Mouse (Mus musculus) forebrain, embryonic 14.5 days (tissue): ENCODE data around the gene Slc6a6. TPM values are rescaled to one million over a fixed set of nuclear protein-coding genes. Genes with fewer than 3 reads are reported as not detected.
A peak's percentile ranks its signal among the peaks of the same experiment; 100 is the strongest.

Experiments used
- ATAC-seq: fragments of 200-750 bp; cut with Nextera tagmentation; 2 replicates; pipeline ENCODE4 v1.8.0; 2017; ENCODE audit warnings: mild to moderate bottlenecking, moderate library complexity
- DNase-seq: peaks from one replicate; pipeline ENCODE4 v3.0.0-alpha.2; 2015; ENCODE audit warnings: low spot score
- H3K27ac ChIP-seq: fragments of 300-500 bp; sonication (generic); 2 replicates; pipeline ENCODE4 v1.5.1; 2014; ENCODE audit warnings: low read depth, mild to moderate bottlenecking, control low read depth, low read length, moderate library complexity
- H3K27me3 ChIP-seq: fragments of 300-500 bp; sonication (generic); replicated peaks from 2 replicates; pipeline ENCODE4 v1.6.1; 2014; ENCODE audit warnings: low read length, control low read depth, mixed read lengths; ENCODE audit not compliant: control insufficient read depth, insufficient read depth
- H3K36me3 ChIP-seq: fragments of 300-500 bp; sonication (generic); 2 replicates; pipeline ENCODE4 v1.6.1; 2014; ENCODE audit warnings: low read length, control low read depth; ENCODE audit not compliant: control insufficient read depth, insufficient read depth
- H3K4me1 ChIP-seq: fragments of 300-500 bp; sonication (generic); 2 replicates; pipeline ENCODE4 v1.6.1; 2014; ENCODE audit warnings: antibody characterized with exemption, low read length, control low read depth; ENCODE audit not compliant: control insufficient read depth, insufficient read depth
- H3K4me2 ChIP-seq: fragments of 300-500 bp; sonication (generic); 2 replicates; pipeline ENCODE4 v1.6.1; 2014; ENCODE audit warnings: mild to moderate bottlenecking, control low read depth, low read length
- H3K4me3 ChIP-seq: fragments of 300-500 bp; sonication (generic); 2 replicates; pipeline ENCODE4 v1.5.1; 2014; ENCODE audit warnings: low read depth, low read length, control low read depth
- H3K9ac ChIP-seq: fragments of 300-500 bp; sonication (generic); 2 replicates; pipeline ENCODE4 v1.6.1; 2014; ENCODE audit warnings: mild to moderate bottlenecking, low read length, control low read depth, moderate library complexity
- H3K9me3 ChIP-seq: fragments of 300-500 bp; sonication (generic); replicated peaks from 2 replicates; pipeline ENCODE4 v1.6.1; 2016; ENCODE audit warnings: low read length, control low read depth, mixed read lengths; ENCODE audit not compliant: control insufficient read depth
- WGBS: fragments of 180-500 bp; shearing (Covaris S2); extraction: QIAGEN DNeasy Blood & Tissue Kit; methylation state at CpG from one replicate; pipeline ENCODE4 v1.1.7; 2014; 5-methylcytosine and 5-hydroxymethylcytosine counted together
- polyA plus RNA-seq: library from polyadenylated mRNA; unstranded; fragments of >200 nt; fragmentation: Nextera tagmentation; extraction: Ambion mirVana; gene quantifications from 2 replicates; pipeline ENCODE4 v1.2.1, GENCODE M21; 2014

The Slc6a6 gene
- polyA plus RNA-seq = 45.6 and 71.7 TPM in 2 replicates

DNA sequence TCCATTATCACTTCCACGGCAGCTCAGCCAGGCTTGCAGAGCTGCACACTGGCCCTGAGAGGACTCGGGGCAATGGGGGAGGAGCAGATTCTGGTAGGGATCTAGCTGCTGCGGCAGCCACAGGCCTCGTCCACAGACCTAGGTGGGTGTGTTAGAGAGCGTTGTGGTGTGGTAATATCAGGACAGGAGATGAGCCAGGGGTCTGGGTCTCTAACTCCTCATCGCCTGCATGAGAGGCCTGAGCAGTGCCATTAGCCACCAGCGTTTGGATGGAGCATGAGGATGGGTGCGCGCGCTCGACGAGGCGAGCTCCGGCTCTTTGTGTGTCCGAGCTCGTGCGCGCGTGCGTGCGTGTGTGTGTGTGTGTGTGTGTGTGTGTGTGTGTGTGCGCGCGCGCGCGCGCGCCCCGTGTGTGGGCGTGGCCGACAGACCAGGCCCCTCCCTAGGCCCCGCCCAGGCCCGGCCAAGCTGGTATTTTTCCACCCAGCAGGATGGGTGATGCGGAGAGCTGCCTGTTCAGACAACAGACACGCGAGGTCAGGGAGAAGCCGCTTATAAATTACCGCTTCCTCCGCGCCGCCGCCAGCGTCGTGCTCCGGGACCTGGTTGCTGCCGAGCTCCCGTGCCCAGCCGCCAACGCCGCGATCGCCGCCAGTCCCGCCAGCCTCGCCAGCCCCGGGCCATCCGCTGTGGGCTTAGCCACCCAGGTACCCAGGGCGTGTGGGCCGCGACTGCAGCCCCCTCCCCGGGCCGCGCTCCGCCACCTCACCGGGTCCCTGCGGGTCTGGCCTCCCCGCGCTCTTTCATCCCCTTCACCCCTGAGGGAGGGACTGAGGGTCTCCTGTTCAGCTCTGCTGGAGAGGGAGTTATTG is at the start of gene Slc6a6:
Gene Slc6a6, plus strand, starts transcription at position 452 of the 872 bp plus-strand sequence.
- Histone ChIP-seq H3K9ac (peak within 1 kb of the TSS; percentile 95), H3K9me3 (no peaks in the 10 kb centered on the region), H3K4me3 (peak within 1 kb of the TSS; percentile 89), H3K27me3 (no peaks in the 10 kb centered on the region), H3K4me2 (peak within 1 kb of the TSS; percentile 92), H3K4me1 (peaks cover 18% of the 10 kb centered on the region), H3K27ac (peak within 1 kb of the TSS; percentile 96), H3K36me3 (no peaks in the 10 kb centered on the region)
- 0% methylated on average over 57 of the region's 69 CpGs for WGBS
- ATAC-seq (peak; percentile 89), DNase-seq (peak; percentile 96)

- Histone ChIP-seq H3K9me3 (no peaks in the 10 kb centered on the region), H3K27me3 (no peaks in the 10 kb centered on the region), H3K27ac (no peak overlapping the region), H3K4me1 (no peaks in the 10 kb centered on the region), H3K4me3 (no peak overlapping the region), H3K9ac (no peak overlapping the region), H3K36me3 (no peaks in the 10 kb centered on the region), H3K4me2 (no peak overlapping the region)
- ATAC-seq (no peak), DNase-seq (no peak)
- 68% methylated on average over 2 of the region's 2 CpGs for WGBS
These were observed 49.4 kb upstream of the Slc6a6 start for GRCm38 (mm10) chr6:91634417-91634816.

- DNase-seq = no peak
- no peak overlapping the region for H3K9ac ChIP-seq
- H3K36me3 ChIP-seq = no peaks in the 10 kb centered on the region
- 76% methylated on average over 2 of the region's 2 CpGs for WGBS
- no peak overlapping the region for H3K27ac ChIP-seq
- ATAC-seq = no peak
- no peaks in the 10 kb centered on the region for H3K9me3 ChIP-seq
- no peak overlapping the region for H3K4me3 ChIP-seq
- H3K4me2 ChIP-seq = no peak overlapping the region
- H3K27me3 ChIP-seq = no peaks in the 10 kb centered on the region
- H3K4me1 ChIP-seq = no peaks in the 10 kb centered on the region
These were observed 49.0 kb upstream of the Slc6a6 start for GRCm38 (mm10) chr6:91634876-91635275.

GRCm38 (mm10) chr6:91638204-91638995 is 45.5 kb upstream of the Slc6a6 start:
- H3K27ac ChIP-seq = no peak overlapping the region
- DNase-seq (no peak), ATAC-seq (no peak)
- WGBS = 38% methylated on average over 9 of the region's 9 CpGs
- no peak overlapping the region for H3K9ac ChIP-seq
- H3K27me3 ChIP-seq = no peaks in the 10 kb centered on the region
- no peaks in the 10 kb centered on the region for H3K4me1 ChIP-seq
- H3K4me2 ChIP-seq = no peak overlapping the region
- no peak overlapping the region for H3K4me3 ChIP-seq
- H3K9me3 ChIP-seq = no peaks in the 10 kb centered on the region
- no peaks in the 10 kb centered on the region for H3K36me3 ChIP-seq

DNA sequence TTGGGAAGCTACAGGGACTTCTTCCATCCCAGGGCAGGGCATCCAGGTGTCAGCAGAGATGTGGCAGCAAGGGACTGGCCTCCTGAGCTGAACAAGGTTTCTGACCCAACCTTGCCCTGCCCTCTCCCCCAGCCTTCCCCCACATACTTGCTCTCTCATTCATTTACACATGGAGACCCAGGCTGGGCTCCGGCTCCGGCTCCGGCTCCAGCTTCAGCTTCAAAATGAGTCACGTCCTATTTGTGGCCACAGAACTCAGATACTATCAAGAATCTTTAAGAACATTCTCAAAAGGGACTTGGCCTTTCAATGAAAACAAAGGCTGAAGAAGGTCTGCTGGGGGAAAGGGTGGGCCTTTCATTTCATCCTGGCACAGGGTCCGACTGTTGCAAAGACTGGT is 40.8 kb upstream of the Slc6a6 start:
- ATAC-seq (no peak), DNase-seq (no peak)
- Histone ChIP-seq H3K4me3 (no peak overlapping the region), H3K27ac (no peak overlapping the region), H3K9ac (no peak overlapping the region), H3K4me2 (no peak overlapping the region), H3K9me3 (no peaks in the 10 kb centered on the region), H3K36me3 (no peaks in the 10 kb centered on the region), H3K27me3 (no peaks in the 10 kb centered on the region), H3K4me1 (peaks cover 13% of the 10 kb centered on the region)
- WGBS = 78% methylated on average over 5 of the region's 5 CpGs

DNA sequence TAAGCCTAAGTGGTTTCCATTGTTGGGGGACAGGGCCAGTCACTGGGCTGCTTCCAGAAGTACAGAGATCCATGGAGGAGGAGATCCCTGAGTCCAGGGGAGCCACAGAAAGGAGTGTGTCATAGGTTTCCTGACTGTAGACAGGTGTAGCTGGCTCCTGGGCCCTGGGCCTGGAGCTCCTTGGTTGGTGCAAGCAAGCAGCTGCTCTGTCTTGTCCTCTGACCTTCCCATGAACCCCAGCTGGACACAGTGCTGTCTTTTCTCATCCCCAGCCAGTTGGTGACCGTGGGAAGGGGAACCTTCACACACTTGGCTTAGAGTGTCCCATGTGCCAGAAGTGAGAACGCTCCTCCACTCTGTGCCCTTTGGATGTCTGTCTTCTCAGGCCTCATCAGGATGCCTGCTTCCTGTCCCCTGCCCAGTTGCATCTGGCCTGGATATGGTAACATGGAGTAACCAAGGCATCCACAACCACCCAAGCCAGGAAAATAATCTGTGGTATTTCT is 40.4 kb upstream of the Slc6a6 start:
- no peak for ATAC-seq
- H3K36me3 ChIP-seq = no peaks in the 10 kb centered on the region
- no peaks in the 10 kb centered on the region for H3K9me3 ChIP-seq
- no peaks in the 10 kb centered on the region for H3K27me3 ChIP-seq
- no peak overlapping the region for H3K9ac ChIP-seq
- no peak for DNase-seq
- 82% methylated on average over 2 of the region's 2 CpGs for WGBS
- no peak overlapping the region for H3K27ac ChIP-seq
- peaks cover 13% of the 10 kb centered on the region for H3K4me1 ChIP-seq
- no peak overlapping the region for H3K4me2 ChIP-seq
- no peak overlapping the region for H3K4me3 ChIP-seq

DNA sequence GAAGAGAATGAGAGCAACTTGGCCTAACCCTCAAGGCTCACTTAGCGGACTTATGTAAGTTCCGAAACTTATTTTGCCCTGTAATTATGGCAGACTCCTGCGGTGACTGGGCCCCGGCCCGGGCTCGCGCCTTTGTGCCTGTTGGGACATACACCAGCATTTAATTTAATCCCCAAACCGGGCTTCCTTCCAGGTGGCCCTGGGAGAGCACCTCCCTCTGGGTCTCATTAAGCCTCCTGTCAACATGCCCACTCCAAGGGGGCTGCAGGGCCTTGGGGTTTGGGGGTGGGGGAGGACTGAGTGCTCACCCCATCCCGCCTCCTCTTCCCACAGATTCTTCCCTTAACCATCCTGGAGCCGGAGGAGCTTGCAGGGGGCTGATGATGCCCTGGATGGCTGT is 37.8 kb upstream of the Slc6a6 start:
- H3K4me2 ChIP-seq = no peak overlapping the region
- H3K36me3 ChIP-seq = no peaks in the 10 kb centered on the region
- 24% methylated on average over 10 of the region's 10 CpGs for WGBS
- DNase-seq (peak; percentile 85), ATAC-seq (peak; percentile 71)
- H3K4me1 ChIP-seq = peaks cover 13% of the 10 kb centered on the region
- no peaks in the 10 kb centered on the region for H3K27me3 ChIP-seq
- H3K4me3 ChIP-seq = no peak overlapping the region
- no peaks in the 10 kb centered on the region for H3K9me3 ChIP-seq
- no peak overlapping the region for H3K27ac ChIP-seq
- no peak overlapping the region for H3K9ac ChIP-seq

- no peak overlapping the region for H3K4me3 ChIP-seq
- H3K4me2 ChIP-seq = no peak overlapping the region
- DNase-seq (no peak), ATAC-seq (no peak)
- H3K36me3 ChIP-seq = no peaks in the 10 kb centered on the region
- H3K27me3 ChIP-seq = no peaks in the 10 kb centered on the region
- H3K9ac ChIP-seq = no peak overlapping the region
- H3K27ac ChIP-seq = no peak overlapping the region
- WGBS = 75% methylated on average over 4 of the region's 4 CpGs
- no peaks in the 10 kb centered on the region for H3K9me3 ChIP-seq
- H3K4me1 ChIP-seq = peaks cover 13% of the 10 kb centered on the region
These were observed 37.0 kb upstream of the Slc6a6 start for GRCm38 (mm10) chr6:91646822-91647221.
